Mouse (Mus musculus) layer of hippocampus, adult 11-12 months (tissue): ENCODE measurements around the gene Oit1.

Experiments
- DNase-seq: peaks from one replicate; pipeline ENCODE4 v3.0.0; 2022; ENCODE audit warnings: low spot score

The Oit1 gene

DNA sequence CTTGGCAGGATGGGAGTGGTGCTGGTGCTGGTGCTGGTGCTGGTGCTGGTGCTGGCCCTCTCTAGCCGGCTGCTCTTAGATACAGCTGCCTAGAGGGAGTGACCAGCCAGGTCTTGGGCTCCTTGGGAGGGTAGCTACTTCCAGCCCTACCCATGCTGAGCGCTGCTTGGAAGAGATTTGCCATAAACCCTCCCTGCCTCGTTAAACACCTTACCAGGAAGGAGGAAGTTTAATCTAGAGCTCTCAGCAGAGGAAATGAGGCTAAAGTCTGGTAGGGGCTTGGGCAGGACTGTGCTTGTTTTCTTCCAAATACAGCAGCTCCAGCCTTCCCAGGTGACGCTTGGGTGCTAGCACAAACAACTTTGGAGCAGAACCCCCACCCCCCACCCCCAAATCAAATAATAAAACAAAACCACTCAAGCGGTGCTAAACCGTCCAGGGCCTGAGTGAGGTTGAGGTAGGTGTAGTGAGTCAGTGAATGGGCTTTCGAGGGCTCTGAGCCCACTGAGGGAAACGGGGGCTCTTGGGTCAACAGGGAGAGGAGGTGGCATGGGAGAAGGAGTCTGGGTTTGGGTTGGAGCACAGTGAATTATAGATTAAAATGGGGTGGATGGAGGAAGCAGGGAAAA is at the start of gene Oit1:
Gene Oit1, minus strand, starts transcription at position 70 of the 629 bp plus-strand sequence.
- no peak for DNase-seq

- DNase-seq, result no peak
These were observed 44.3 kb upstream of the Oit1 start for GRCm38 (mm10) chr14:8422833-8423232.

GRCm38 (mm10) chr14:8421199-8421787 is 42.7 kb upstream of the Oit1 start:
- no peak for DNase-seq

- DNase-seq, result no peak
These were observed 40.1 kb upstream of the Oit1 start for GRCm38 (mm10) chr14:8418610-8419009.

DNA sequence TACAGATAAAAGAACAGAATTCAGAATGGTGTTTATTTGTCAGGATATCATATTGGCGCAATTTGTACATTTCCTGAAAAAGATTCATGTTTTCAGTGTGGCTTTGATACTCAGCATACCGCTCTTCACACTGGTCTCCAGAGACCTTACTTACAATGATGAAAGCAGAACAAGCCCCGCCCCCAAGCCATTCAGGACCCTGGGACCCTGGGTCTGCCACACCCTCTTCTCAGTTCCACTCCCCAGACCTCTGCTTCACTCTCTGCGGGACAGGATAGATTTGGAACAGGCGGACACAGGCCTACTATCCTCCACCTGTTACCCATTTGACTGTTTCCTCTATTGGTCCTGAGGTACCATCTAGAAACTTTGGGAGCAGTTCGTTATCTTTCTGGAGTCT is 27.4 kb upstream of the Oit1 start:
- no peak for DNase-seq

DNA sequence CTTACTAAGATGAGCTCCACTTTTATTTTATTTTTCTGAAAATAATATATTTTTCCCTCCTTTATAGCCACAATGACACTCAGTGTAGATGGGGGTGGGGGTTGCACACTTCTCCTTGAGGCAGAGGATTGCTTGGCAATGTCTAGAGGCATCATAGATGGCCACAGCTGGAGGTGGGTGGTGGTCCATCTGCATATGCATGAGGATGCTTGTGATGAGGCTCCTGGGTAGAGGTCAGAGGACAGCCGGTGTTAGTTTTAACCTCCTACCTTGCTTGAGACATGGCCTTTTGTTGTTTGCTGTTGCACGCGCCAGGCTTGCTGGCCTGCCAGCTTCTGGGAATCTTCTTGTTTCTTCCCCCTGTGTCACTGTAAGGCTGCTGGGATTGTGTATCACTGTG is 24.8 kb upstream of the Oit1 start:
- DNase-seq, result no peak

GRCm38 (mm10) chr14:8398507-8398906 is 20.0 kb upstream of the Oit1 start:
- DNase-seq, result no peak

DNA sequence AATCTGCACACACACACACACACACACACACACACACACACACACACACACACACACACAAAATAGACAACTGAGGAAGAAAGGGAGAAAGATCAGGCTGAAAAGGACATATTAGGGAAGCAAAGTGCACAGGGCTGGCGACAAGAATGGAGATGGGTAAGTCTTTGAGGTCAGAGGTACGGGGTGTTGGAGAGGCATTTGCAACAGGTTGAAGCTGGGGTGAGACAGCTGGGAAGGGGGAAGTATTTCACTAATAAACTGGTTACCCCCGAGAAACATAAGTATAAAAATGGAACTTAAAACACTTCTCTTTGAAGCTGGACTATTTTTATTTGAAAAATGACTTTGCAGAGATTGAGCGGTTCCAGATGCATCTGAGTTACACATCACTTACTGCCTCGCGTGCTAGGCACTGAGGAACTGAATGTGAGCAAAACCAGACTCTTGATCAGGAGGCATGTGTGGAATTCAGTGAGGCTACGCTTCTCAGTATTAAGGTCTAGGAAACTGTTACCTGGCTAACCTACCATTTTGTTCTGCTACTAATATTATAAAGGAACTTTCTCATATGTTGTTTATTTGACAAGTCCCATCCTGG is 17.2 kb upstream of the Oit1 start:
- DNase-seq, result no peak

DNA sequence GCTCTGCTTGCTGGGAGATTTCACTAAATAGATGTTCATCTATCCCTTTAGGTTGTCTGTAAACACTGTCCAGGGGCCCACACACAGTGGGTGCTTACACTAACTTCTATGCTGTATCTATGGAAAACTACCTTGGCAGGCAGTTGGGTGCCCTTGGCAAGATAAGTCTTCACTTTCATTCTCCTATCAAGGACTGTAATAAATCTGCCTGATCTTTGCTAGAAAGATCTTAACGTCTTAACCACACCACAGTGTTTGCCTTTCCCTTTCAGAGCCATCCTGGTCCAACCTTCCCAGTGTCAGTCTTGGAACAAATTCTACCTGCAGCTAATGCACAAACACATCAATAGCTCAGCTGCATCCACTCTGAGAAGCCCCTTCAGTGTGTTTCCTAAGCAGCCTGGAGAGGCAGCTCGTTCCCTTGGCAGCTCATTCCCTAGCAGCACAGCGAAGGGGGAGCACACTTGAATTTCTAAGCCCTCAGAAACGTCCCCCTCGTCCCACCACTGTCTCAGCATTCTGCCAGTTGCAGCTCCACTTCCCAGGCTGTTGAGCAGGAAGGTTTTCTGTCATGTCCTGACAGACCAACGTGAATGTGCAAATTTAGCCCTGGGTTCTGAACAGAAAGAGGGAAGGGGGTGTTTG is 13.7 kb upstream of the Oit1 start:
- no peak for DNase-seq

DNA sequence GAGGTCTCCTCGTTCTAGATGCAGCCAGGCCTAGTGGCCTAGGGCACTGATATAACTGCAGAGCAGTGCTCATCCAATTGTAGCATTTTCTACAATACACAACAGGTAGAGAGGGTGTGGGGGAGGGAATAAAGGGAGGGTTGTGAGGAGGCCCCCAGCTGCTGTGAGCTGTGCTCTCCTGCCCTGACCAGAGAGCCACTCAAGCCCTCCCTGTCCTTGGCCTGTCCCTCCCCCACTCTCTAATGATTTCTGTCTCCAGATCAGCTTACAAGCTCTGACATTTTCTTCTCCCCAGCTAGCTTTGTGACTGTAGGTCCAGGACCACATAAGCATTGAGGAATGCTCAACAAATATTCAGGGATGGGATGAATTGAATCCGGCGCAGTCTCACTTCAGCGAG is 9.2 kb downstream of the Oit1 start:
- DNase-seq, result no peak

DNA sequence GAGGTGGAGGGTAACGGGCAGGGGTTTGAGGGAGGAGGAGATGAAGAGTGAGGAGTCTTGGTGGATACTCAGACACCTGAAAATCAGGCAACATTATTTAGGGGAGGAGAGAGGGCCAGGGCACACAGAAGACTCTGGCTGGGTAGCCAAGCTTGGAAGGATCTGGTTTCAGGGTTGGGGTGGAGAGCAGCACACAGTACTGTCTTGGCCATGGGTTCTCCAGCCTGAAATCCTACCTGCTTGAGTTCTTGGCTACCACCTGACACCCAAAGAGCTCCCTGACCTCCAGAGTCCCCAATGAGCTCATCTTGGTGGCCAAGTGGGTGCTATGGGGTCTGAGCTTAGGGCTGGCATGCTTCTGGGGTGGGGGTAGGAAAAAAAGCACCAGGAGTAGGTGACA is 9.7 kb downstream of the Oit1 start:
- DNase-seq, result no peak

DNA sequence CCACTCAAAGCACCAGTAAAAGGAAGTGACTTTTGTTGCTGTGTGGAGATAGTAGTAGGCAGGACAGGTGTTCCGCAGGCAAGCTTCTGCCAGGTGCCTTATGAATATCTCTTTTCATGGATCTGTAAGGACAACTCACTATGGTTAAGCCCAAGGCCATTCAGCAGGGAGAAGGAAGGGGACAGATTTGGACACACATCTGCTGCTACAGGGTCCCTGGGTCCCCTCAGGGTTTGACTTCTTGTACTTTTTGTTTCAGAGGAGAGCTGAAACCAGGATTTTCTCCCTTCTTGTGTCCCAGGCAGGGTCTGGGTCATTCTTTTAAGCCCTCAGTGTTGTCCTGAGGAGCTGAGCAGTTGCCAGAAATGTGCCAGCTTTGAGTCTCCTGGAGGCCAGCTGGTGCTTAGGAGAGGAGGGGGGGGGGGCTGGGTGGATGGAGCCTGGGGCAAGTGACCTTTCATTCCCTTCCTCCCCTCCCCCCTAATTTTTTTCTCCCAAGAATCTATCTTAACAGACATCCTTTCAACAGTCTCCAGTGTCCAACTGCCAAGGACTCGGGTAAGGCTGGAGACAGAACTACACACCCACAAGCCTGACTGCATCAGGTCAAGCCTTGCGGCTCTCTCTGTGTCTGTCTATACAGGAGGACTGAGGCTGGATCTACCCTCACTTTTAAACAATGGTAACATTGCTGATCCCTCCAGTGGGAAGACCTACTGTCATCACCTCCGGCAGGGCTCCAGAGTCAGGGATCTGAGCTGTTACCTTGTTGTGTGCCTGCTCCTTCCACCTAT is 10.6 kb downstream of the Oit1 start:
- DNase-seq, result no peak

DNA sequence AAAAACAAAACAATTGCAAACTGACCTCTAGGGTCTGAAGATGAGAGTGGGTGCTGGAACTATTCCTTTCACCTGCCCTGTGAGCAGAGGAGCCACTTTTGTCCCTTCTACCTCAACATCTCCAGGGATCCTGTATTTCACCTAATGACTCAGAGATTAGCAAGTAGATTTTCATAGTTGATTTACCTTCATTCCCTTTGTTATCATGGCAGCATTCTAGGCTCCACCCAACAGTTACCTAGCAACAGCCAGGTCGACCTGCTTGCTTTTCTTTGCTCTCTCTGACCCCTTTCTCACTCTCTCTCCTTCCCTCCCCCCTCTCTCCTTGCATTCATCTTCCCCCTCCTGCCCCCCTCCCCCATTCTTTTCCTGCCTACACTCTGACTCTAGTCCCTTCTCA is 11.4 kb downstream of the Oit1 start:
- DNase-seq, result no peak

GRCm38 (mm10) chr14:8365833-8366232 is 12.7 kb downstream of the Oit1 start:
- DNase-seq, result no peak

- no peak for DNase-seq
These were observed 21.7 kb downstream of the Oit1 start for GRCm38 (mm10) chr14:8356836-8357235.

GRCm38 (mm10) chr14:8355999-8356501 is 22.5 kb downstream of the Oit1 start:
- peak; percentile 77 for DNase-seq

GRCm38 (mm10) chr14:8348927-8349326 is 29.6 kb downstream of the Oit1 start:
- DNase-seq, result no peak

GRCm38 (mm10) chr14:8346255-8346997 is 32.1 kb downstream of the Oit1 start:
- DNase-seq, result peak; percentile 89

GRCm38 (mm10) chr14:8345566-8345965 is 33.0 kb downstream of the Oit1 start:
- DNase-seq, result no peak

- no peak for DNase-seq
These were observed 35.9 kb downstream of the Oit1 start for GRCm38 (mm10) chr14:8342509-8343106.

- DNase-seq, result no peak
These were observed 38.3 kb downstream of the Oit1 start for GRCm38 (mm10) chr14:8340226-8340625.
